Mouse (Mus musculus) G1E (cell line): ENCODE measurements around the gene Ucma.

Experiments
- CTCF ChIP-seq: IDR thresholded peaks from 2 replicates; pipeline ENCODE4 v1.5.1; 2012; ENCODE audit warnings: low read depth, low read length, inconsistent platforms, mixed read lengths
- GATA1 ChIP-seq: IDR thresholded peaks from 2 replicates; pipeline ENCODE4 v1.6.1; 2012; ENCODE audit warnings: borderline replicate concordance, low read length, inconsistent platforms, mixed read lengths
- GATA2 ChIP-seq: IDR thresholded peaks from 2 replicates; pipeline ENCODE4 v1.6.1; 2012; ENCODE audit warnings: low read depth, low read length, inconsistent platforms, borderline replicate concordance
- TAL1 ChIP-seq: conservative IDR thresholded peaks from 2 replicates; pipeline ENCODE4 v1.6.1; 2012; ENCODE audit warnings: low read depth, low read length, inconsistent platforms, mixed read lengths

DNA sequence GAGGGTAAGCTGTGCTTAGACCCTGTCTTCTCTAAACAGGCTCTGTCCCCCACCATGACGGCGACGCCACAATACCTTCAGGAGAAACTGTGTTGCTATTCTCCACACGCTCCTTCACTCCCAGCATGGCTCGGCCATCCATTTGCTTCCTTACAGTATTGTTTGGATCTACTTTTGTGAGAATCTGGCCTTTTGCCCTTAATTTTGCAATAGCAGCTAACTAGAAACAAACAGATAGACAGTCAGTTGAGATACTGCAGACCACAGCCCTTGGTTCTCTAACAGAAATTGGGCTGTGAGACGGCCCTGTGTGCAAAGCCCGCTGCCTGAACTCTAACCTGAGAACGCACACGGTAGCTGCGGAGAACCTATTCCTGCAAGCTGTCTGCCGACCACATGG is 19.7 kb downstream of the Ucma start:
- TF ChIP-seq CTCF (no peak), GATA1 (no peak), TAL1 (no peak), GATA2 (no peak)
